Mouse (Mus musculus): ENCODE measurements around the gene Zbtb12. TPM values are rescaled to one million over a fixed set of nuclear protein-coding genes. Genes with fewer than 3 reads are reported as not detected.

Gene Zbtb12
- total and polyA plus RNA-seq, 3 experiments = 2.4 to 9.3 (median 8.5) TPM

GRCm38 (mm10) chr17:34858670-34859069 is 20.6 kb upstream of the Zbtb12 start:
- Histone ChIP-seq H3K4me1 (ENCODE audit: control insufficient read depth in 1 of 2, insufficient read depth in 2 of 2) (peaks cover 0 to 20% of the 10 kb centered on the region in 2 experiments; a peak in 2 of 4 replicates), H3K27ac (ENCODE audit: insufficient read depth, low read depth) (no peak overlapping the region), H3K4me3 (replicated peaks in 1 of 3; ENCODE audit: low read depth in 2 of 3, low read length in 2 of 3, poor library complexity in 1 of 3) (no peak overlapping the region), H3K79me2 (replicated peaks; ENCODE audit: control insufficient read depth, extremely low read depth, insufficient read depth, poor library complexity, severe bottlenecking) (no peaks in the 10 kb centered on the region), H3K36me3 (replicated peaks in 1 of 2; ENCODE audit: control insufficient read depth in 1 of 2, insufficient read depth in 1 of 2, low read length in 1 of 2) (peaks cover 34 to 63% of the 10 kb centered on the region in 2 experiments), H3K9me3 (replicated peaks; ENCODE audit: low read length) (no peaks in the 10 kb centered on the region), H3K9ac (ENCODE audit: insufficient read depth, low read depth) (no peak overlapping the region), H3K27me3 (replicated peaks) (no peaks in the 10 kb centered on the region), H3K4me2 (ENCODE audit: insufficient read depth, low read depth, poor library complexity, severe bottlenecking) (no peak overlapping the region)
- dilution Hi-C loops (cut with MboI; ENCODE audit: extremely low pct_ligation_motif_present, extremely low pct_unique_long_range_greater_than_20kb, low sequenced_read_pairs) = no loop called here
- TF ChIP-seq RAD21 (IDR thresholded peaks at IDR 0.05; ENCODE audit: low read depth, low read length) (no peak), USF1 (IDR thresholded peaks at IDR 0.05; ENCODE audit: low read depth, low read length) (no peak), NRF1 (IDR thresholded peaks at IDR 0.05; ENCODE audit: low read depth, low read length) (no peak), MAFK (IDR thresholded peaks at IDR 0.05; ENCODE audit: insufficient replicate concordance, low read length) (no peak), IRF4 (IDR thresholded peaks at IDR 0.05; ENCODE audit: low read depth, low read length) (no peak), POLR2AphosphoS2 (IDR thresholded peaks at IDR 0.05; ENCODE audit: low read depth, low read length) (no peak), UBTF (IDR thresholded peaks at IDR 0.05; ENCODE audit: low read depth, low read length) (no peak), ZC3H11A (IDR thresholded peaks at IDR 0.05; ENCODE audit: low read depth, low read length) (no peak), JUND (conservative IDR thresholded peaks at IDR 0.05; ENCODE audit: low read depth, low read length) (no peak)
- in situ Hi-C loops (cut with MboI; ENCODE audit: low pct_ligation_motif_present, low pct_unique_long_range_greater_than_20kb, low sequenced_read_pairs) = loop anchor here (5.0 kb wide), 1 partner anchor 54 kb away; the partner anchor contains the start of gene Slc44a4
- DNase-seq (ENCODE audit: extremely low read depth) = no peak

GRCm38 (mm10) chr17:34860514-34860913 is 18.8 kb upstream of the Zbtb12 start:
- H3K36me3 ChIP-seq (replicated peaks in 1 of 2; ENCODE audit: control insufficient read depth in 1 of 2, insufficient read depth in 1 of 2, low read length in 1 of 2) = peaks cover 19 to 46% of the 10 kb centered on the region in 2 experiments
- H3K9me3 ChIP-seq (replicated peaks; ENCODE audit: low read length) = no peaks in the 10 kb centered on the region
- in situ Hi-C loops (cut with MboI; ENCODE audit: low pct_ligation_motif_present, low pct_unique_long_range_greater_than_20kb, low sequenced_read_pairs) = no loop called here
- H3K9ac ChIP-seq (ENCODE audit: insufficient read depth, low read depth) = no peak overlapping the region
- H3K4me1 ChIP-seq (ENCODE audit: control insufficient read depth in 1 of 2, insufficient read depth in 2 of 2) = peaks cover 5 to 35% of the 10 kb centered on the region in 2 experiments; a peak in 3 of 4 replicates
- no peak for DNase-seq (ENCODE audit: extremely low read depth)
- H3K79me2 ChIP-seq (replicated peaks; ENCODE audit: control insufficient read depth, extremely low read depth, insufficient read depth, poor library complexity, severe bottlenecking) = no peaks in the 10 kb centered on the region
- TF ChIP-seq KAT2A (IDR thresholded peaks at IDR 0.05; ENCODE audit: insufficient replicate concordance, low read length) = no peak
- no peak for TF ChIP-seq HCFC1 (IDR thresholded peaks at IDR 0.05; ENCODE audit: low read depth, low read length)
- no peak for TF ChIP-seq SIN3A (IDR thresholded peaks at IDR 0.05; ENCODE audit: low read length)
- TF ChIP-seq GABPA (IDR thresholded peaks at IDR 0.05; ENCODE audit: insufficient replicate concordance, low read depth, low read length) = no peak
- no peak for TF ChIP-seq NELFE (IDR thresholded peaks at IDR 0.05; ENCODE audit: low read depth, low read length)
- no peak for TF ChIP-seq ELF1 (IDR thresholded peaks at IDR 0.05; ENCODE audit: low read depth, low read length)
- TF ChIP-seq IRF4 (IDR thresholded peaks at IDR 0.05; ENCODE audit: low read depth, low read length) = no peak
- TF ChIP-seq ZKSCAN1 (IDR thresholded peaks at IDR 0.05; ENCODE audit: borderline replicate concordance, low read depth, low read length) = no peak
- no peak for TF ChIP-seq JUND (conservative IDR thresholded peaks at IDR 0.05; ENCODE audit: low read depth, low read length)
- no peak for TF ChIP-seq CTCF (conservative IDR thresholded peaks at IDR 0.05 in 1 of 2, IDR thresholded peaks at IDR 0.05 in 1 of 2; ENCODE audit: low read depth in 2 of 2, low read length in 2 of 2)
- TF ChIP-seq BHLHE40 (IDR thresholded peaks at IDR 0.05; ENCODE audit: low read depth, low read length) = no peak
- no peak for TF ChIP-seq TCF12 (IDR thresholded peaks at IDR 0.05; ENCODE audit: low read depth, low read length)
- no peak for TF ChIP-seq POLR2AphosphoS2 (IDR thresholded peaks at IDR 0.05; ENCODE audit: low read depth, low read length)
- no peak for TF ChIP-seq NRF1 (IDR thresholded peaks at IDR 0.05; ENCODE audit: low read depth, low read length)
- no peak; the same call in 1 of the 2 replicates for TF ChIP-seq POLR2A (IDR thresholded peaks at IDR 0.05; ENCODE audit: low read depth, low read length)
- no peak for TF ChIP-seq CHD1 (IDR thresholded peaks at IDR 0.05; ENCODE audit: low read depth, low read length)
- no peak for TF ChIP-seq JUN (IDR thresholded peaks at IDR 0.05; ENCODE audit: insufficient read depth, low read depth, low read length)
- TF ChIP-seq MEF2A (IDR thresholded peaks at IDR 0.05; ENCODE audit: borderline replicate concordance, low read depth, low read length) = no peak
- no peak for TF ChIP-seq RCOR1 (conservative IDR thresholded peaks at IDR 0.05; ENCODE audit: low read depth, low read length)
- no peak overlapping the region for H3K4me3 ChIP-seq (replicated peaks in 1 of 3; ENCODE audit: low read depth in 2 of 3, low read length in 2 of 3, poor library complexity in 1 of 3)
- no peak overlapping the region for H3K4me2 ChIP-seq (ENCODE audit: insufficient read depth, low read depth, poor library complexity, severe bottlenecking)
- dilution Hi-C loops (cut with MboI; ENCODE audit: extremely low pct_ligation_motif_present, extremely low pct_unique_long_range_greater_than_20kb, low sequenced_read_pairs) = no loop called here
- no peak overlapping the region for H3K27ac ChIP-seq (ENCODE audit: insufficient read depth, low read depth)
- H3K27me3 ChIP-seq (replicated peaks) = no peaks in the 10 kb centered on the region

All from CH12.LX (cell line).